Mouse (Mus musculus) liver, embryonic 12.5 days (tissue): Measurements from ENCODE around the gene Tmem120b. TPM values are rescaled to one million over a fixed set of nuclear protein-coding genes. Genes with fewer than 3 reads are reported as not detected.
A peak's percentile ranks its signal among the peaks of the same experiment; 100 is the strongest.

Experiments used
- ATAC-seq: fragments of 200-750 bp; cut with Nextera tagmentation; 2 replicates; pipeline ENCODE4 v1.8.0; 2017; ENCODE audit warnings: moderate number of reproducible peaks, mild to moderate bottlenecking, moderate library complexity
- H3K27ac ChIP-seq: fragments of 300-500 bp; sonication (generic); 2 replicates; pipeline ENCODE4 v1.5.1; 2016; ENCODE audit warnings: mild to moderate bottlenecking
- H3K27me3 ChIP-seq: fragments of 300-500 bp; sonication (generic); replicated peaks from 2 replicates; pipeline ENCODE4 v1.6.1; 2016; ENCODE audit warnings: mild to moderate bottlenecking, moderate library complexity
- H3K36me3 ChIP-seq: fragments of 300-500 bp; sonication (generic); 2 replicates; pipeline ENCODE4 v1.6.1; 2016; ENCODE audit warnings: mild to moderate bottlenecking, moderate library complexity
- H3K4me1 ChIP-seq: fragments of 300-500 bp; sonication (generic); 2 replicates; pipeline ENCODE4 v1.6.1; 2016
- H3K4me2 ChIP-seq: fragments of 300-500 bp; sonication (generic); 2 replicates; pipeline ENCODE4 v1.6.1; 2016; ENCODE audit warnings: mild to moderate bottlenecking, moderate library complexity
- H3K4me3 ChIP-seq: fragments of 300-500 bp; sonication (generic); 2 replicates; pipeline ENCODE4 v1.5.1; 2016; ENCODE audit warnings: mild to moderate bottlenecking, moderate library complexity
- H3K9ac ChIP-seq: fragments of 300-500 bp; sonication (generic); 2 replicates; pipeline ENCODE4 v1.6.1; 2016; ENCODE audit warnings: mild to moderate bottlenecking, moderate library complexity
- H3K9me3 ChIP-seq: fragments of 300-500 bp; sonication (generic); replicated peaks from 2 replicates; pipeline ENCODE4 v1.6.1; 2016; ENCODE audit warnings: mild to moderate bottlenecking, moderate library complexity
- WGBS: fragments of 180-500 bp; shearing (Covaris S2); methylation state at CpG from one replicate; pipeline ENCODE4 v1.1.7; 2016; ENCODE audit not compliant: insufficient replicate concordance; 5-methylcytosine and 5-hydroxymethylcytosine counted together
- polyA plus RNA-seq: library from polyadenylated mRNA; unstranded; fragments of >200 nt; fragmentation: Nextera tagmentation; extraction: Ambion mirVana; gene quantifications from 2 replicates; pipeline ENCODE4 v1.2.1, GENCODE M21; 2016

Tmem120b gene
- polyA plus RNA-seq, 1 experiment from 2014 or later, result 28.2 TPM

GRCm38 (mm10) chr5:123157972-123158371 lies 89.8 kb downstream of the Tmem120b start:
- ATAC-seq, result no peak
- WGBS, result 79% methylated on average over 4 of the region's 4 CpGs
- Histone ChIP-seq H3K27ac (no peak overlapping the region), H3K4me3 (no peak overlapping the region), H3K9me3 (no peaks in the 10 kb centered on the region), H3K4me1 (0 out of 2 replicates have a peak, but pooled peaks cover 5% of the 10 kb centered on the region), H3K9ac (no peak overlapping the region), H3K4me2 (no peak overlapping the region), H3K27me3 (no peaks in the 10 kb centered on the region), H3K36me3 (peaks cover 97% of the 10 kb centered on the region)

- WGBS, result 85% methylated on average over 4 of the region's 4 CpGs
- Histone ChIP-seq H3K9me3 (no peaks in the 10 kb centered on the region), H3K27me3 (no peaks in the 10 kb centered on the region), H3K4me2 (no peak overlapping the region), H3K9ac (no peak overlapping the region), H3K4me3 (no peak overlapping the region), H3K4me1 (0 out of 2 replicates have a peak, but pooled peaks cover 5% of the 10 kb centered on the region), H3K36me3 (peaks cover 97% of the 10 kb centered on the region), H3K27ac (no peak overlapping the region)
- no peak for ATAC-seq
These were observed 91.2 kb downstream of the Tmem120b start for GRCm38 (mm10) chr5:123159446-123159845.

GRCm38 (mm10) chr5:123159866-123160265 lies 91.7 kb downstream of the Tmem120b start:
- Histone ChIP-seq H3K36me3 (peaks cover 96% of the 10 kb centered on the region), H3K9ac (no peak overlapping the region), H3K27ac (no peak overlapping the region), H3K4me2 (no peak overlapping the region), H3K4me3 (no peak overlapping the region), H3K9me3 (no peaks in the 10 kb centered on the region), H3K27me3 (no peaks in the 10 kb centered on the region), H3K4me1 (0 out of 2 replicates have a peak, but pooled peaks cover 5% of the 10 kb centered on the region)
- WGBS, result 93% methylated on average over 15 of the region's 15 CpGs
- no peak for ATAC-seq

GRCm38 (mm10) chr5:123160341-123160740 lies 92.1 kb downstream of the Tmem120b start:
- H3K36me3 ChIP-seq, result peaks cover 92% of the 10 kb centered on the region
- H3K4me3 ChIP-seq, result no peak overlapping the region
- H3K27ac ChIP-seq, result no peak overlapping the region
- H3K27me3 ChIP-seq, result no peaks in the 10 kb centered on the region
- no peak overlapping the region for H3K4me2 ChIP-seq
- H3K9me3 ChIP-seq, result no peaks in the 10 kb centered on the region
- no peak overlapping the region for H3K9ac ChIP-seq
- 0 out of 2 replicates have a peak, but pooled peaks have one; percentile 17 for ATAC-seq
- 85% methylated on average over 15 of the region's 15 CpGs for WGBS
- 0 out of 2 replicates have a peak, but pooled peaks cover 2% of the 10 kb centered on the region for H3K4me1 ChIP-seq

GRCm38 (mm10) chr5:123162942-123163341 lies 94.7 kb downstream of the Tmem120b start:
- 85% methylated on average over 9 of the region's 9 CpGs for WGBS
- ATAC-seq, result no peak

GRCm38 (mm10) chr5:123166437-123166836 lies 98.2 kb downstream of the Tmem120b start:
- Histone ChIP-seq H3K9ac (no peak overlapping the region), H3K9me3 (no peaks in the 10 kb centered on the region), H3K4me1 (peaks cover 13% of the 10 kb centered on the region), H3K4me2 (no peak overlapping the region), H3K4me3 (no peak overlapping the region), H3K27me3 (no peaks in the 10 kb centered on the region), H3K36me3 (peaks cover 56% of the 10 kb centered on the region), H3K27ac (no peak overlapping the region)
- ATAC-seq, result no peak
- 78% methylated on average over 10 of the region's 10 CpGs for WGBS

More at GRCm38 (mm10) chr5:123162942-123163341, 94.7 kb downstream of the Tmem120b start:
- Histone ChIP-seq H3K27me3 (no peaks in the 10 kb centered on the region), H3K9ac (no peak overlapping the region), H3K4me2 (no peak overlapping the region), H3K9me3 (no peaks in the 10 kb centered on the region), H3K4me1 (peaks cover 8% of the 10 kb centered on the region), H3K36me3 (peaks cover 90% of the 10 kb centered on the region), H3K27ac (no peak overlapping the region), H3K4me3 (no peak overlapping the region)

Other genes with a start within 250 kb of the Tmem120b start
- 330 and 342 TPM in 2 replicates for gene Anapc5, start 247.1 kb upstream of the Tmem120b start, polyA plus RNA-seq
- 14.4 and 14.9 TPM in 2 replicates for gene Rnf34, start 218.4 kb upstream of the Tmem120b start, polyA plus RNA-seq
- 28.9 and 30.6 TPM in 2 replicates for gene Kdm2b, start 78.6 kb upstream of the Tmem120b start, polyA plus RNA-seq
- gene Orai1, start 53.3 kb upstream of the Tmem120b start, polyA plus RNA-seq, result 11.6 and 11.9 TPM in 2 replicates
- gene Morn3, start 21.4 kb upstream of the Tmem120b start, polyA plus RNA-seq, result not detected in 2 replicates
- 3.9 and 4.8 TPM in 2 replicates for gene Rhof, start 64.3 kb downstream of the Tmem120b start, polyA plus RNA-seq
- gene Setd1b, start 73.8 kb downstream of the Tmem120b start, polyA plus RNA-seq, result 6.0 and 6.1 TPM in 2 replicates
- 77.4 and 77.8 TPM in 2 replicates for gene Psmd9, start 101.0 kb downstream of the Tmem120b start, polyA plus RNA-seq
- gene Hpd, start 114.3 kb downstream of the Tmem120b start, polyA plus RNA-seq, result 5.9 and 6.1 TPM in 2 replicates
- 0.10 and 0.29 TPM in 2 replicates for gene Wdr66, start 183.7 kb downstream of the Tmem120b start, polyA plus RNA-seq